Mouse (Mus musculus): ENCODE measurements around the gene Olfm1. TPM values are rescaled to one million over a fixed set of nuclear protein-coding genes. Genes with fewer than 3 reads are reported as not detected.

Gene Olfm1
- total and polyA plus RNA-seq, 3 experiments, result 22.2 to 51.0 TPM; not detected in 1

- no peaks in the 10 kb centered on the region for H3K79me2 ChIP-seq (ENCODE audit: control insufficient read depth, insufficient read depth, low read length, poor library complexity)
- no peaks in the 10 kb centered on the region for H3K4me1 ChIP-seq (ENCODE audit: control insufficient read depth in 1 of 2, insufficient read depth in 2 of 2, low read length in 2 of 2)
- H3K9me3 ChIP-seq (replicated peaks; ENCODE audit: insufficient read depth, low read length), result no peaks in the 10 kb centered on the region
- TF ChIP-seq MEF2A (IDR thresholded peaks at IDR 0.05; ENCODE audit: extremely low read depth, insufficient replicate concordance, low read depth, low read length, poor library complexity, severe bottlenecking), result no peak
- TF ChIP-seq POLR2AphosphoS2 (IDR thresholded peaks at IDR 0.05; ENCODE audit: low read length), result no peak
- TF ChIP-seq GABPA (IDR thresholded peaks at IDR 0.05; ENCODE audit: low read depth, low read length), result no peak
- no peak for TF ChIP-seq BHLHE40 (IDR thresholded peaks at IDR 0.05; ENCODE audit: borderline replicate concordance, low read depth, low read length)
- no peak for TF ChIP-seq USF1 (IDR thresholded peaks at IDR 0.05; ENCODE audit: low read depth, low read length)
- TF ChIP-seq SMC3 (IDR thresholded peaks at IDR 0.05; ENCODE audit: low read depth, low read length), result no peak
- TF ChIP-seq E2F4 (IDR thresholded peaks at IDR 0.05; ENCODE audit: borderline replicate concordance, low read depth, low read length), result no peak
- TF ChIP-seq POLR2A (IDR thresholded peaks at IDR 0.05; ENCODE audit: control insufficient read depth in 1 of 2, insufficient read depth in 1 of 2, low read depth in 1 of 2, low read length in 2 of 2, poor library complexity in 1 of 2), result no peak
- TF ChIP-seq RCOR1 (IDR thresholded peaks at IDR 0.05; ENCODE audit: low read depth, low read length), result no peak
- TF ChIP-seq CHD1 (IDR thresholded peaks at IDR 0.05; ENCODE audit: low read depth, low read length), result no peak
- no peak for TF ChIP-seq MAFK (IDR thresholded peaks at IDR 0.05; ENCODE audit: borderline replicate concordance, low read depth, low read length)
- no peak for TF ChIP-seq MAX (IDR thresholded peaks at IDR 0.05; ENCODE audit: low read length)
- TF ChIP-seq MAZ (IDR thresholded peaks at IDR 0.05; ENCODE audit: low read depth, low read length), result no peak
- no peak for TF ChIP-seq USF2 (IDR thresholded peaks at IDR 0.05; ENCODE audit: borderline replicate concordance in 1 of 2, insufficient read depth in 1 of 2, low read depth in 1 of 2, low read length in 2 of 2)
- H3K36me3 ChIP-seq (ENCODE audit: control insufficient read depth in 1 of 2, insufficient read depth in 2 of 2, low read length in 2 of 2), result no peaks in the 10 kb centered on the region
- no peak overlapping the region for H3K9ac ChIP-seq (ENCODE audit: control insufficient read depth, low read depth, low read length, poor library complexity, severe bottlenecking)
- no peak for DNase-seq (ENCODE audit: low read depth, low spot score)
- H3K27me3 ChIP-seq (ENCODE audit: control insufficient read depth in 1 of 2, insufficient read depth in 2 of 2, low read length in 2 of 2), result no peaks in the 10 kb centered on the region
- H3K27ac ChIP-seq (ENCODE audit: control insufficient read depth, low read depth, low read length), result no peak overlapping the region
- H3K4me3 ChIP-seq (ENCODE audit: control insufficient read depth in 1 of 2, insufficient read depth in 1 of 2, low read depth in 2 of 2, low read length in 2 of 2), result no peak overlapping the region
Observed at GRCm38 (mm10) chr2:28241520-28242221, 48.9 kb downstream of the Olfm1 start.

- no peak for TF ChIP-seq ZNF384 (IDR thresholded peaks at IDR 0.05; ENCODE audit: low read depth, low read length)
- TF ChIP-seq CHD2 (IDR thresholded peaks at IDR 0.05; ENCODE audit: low read length), result no peak
- TF ChIP-seq ZC3H11A (IDR thresholded peaks at IDR 0.05; ENCODE audit: low read depth, low read length), result no peak
- TF ChIP-seq HCFC1 (IDR thresholded peaks at IDR 0.05; ENCODE audit: low read depth, low read length), result no peak
- TF ChIP-seq MYB (IDR thresholded peaks at IDR 0.05; ENCODE audit: low read depth, low read length), result no peak
- no peak for TF ChIP-seq TAL1 (IDR thresholded peaks at IDR 0.05; ENCODE audit: low read length)
- no peak for TF ChIP-seq RCOR1 (IDR thresholded peaks at IDR 0.05; ENCODE audit: low read depth, low read length)
- H3K79me2 ChIP-seq (ENCODE audit: control insufficient read depth, insufficient read depth, low read length, poor library complexity), result no peaks in the 10 kb centered on the region
- H3K27me3 ChIP-seq (ENCODE audit: control insufficient read depth in 1 of 2, insufficient read depth in 2 of 2, low read length in 2 of 2), result no peaks in the 10 kb centered on the region
- no peaks in the 10 kb centered on the region for H3K4me1 ChIP-seq (ENCODE audit: control insufficient read depth in 1 of 2, insufficient read depth in 2 of 2, low read length in 2 of 2)
- H3K9ac ChIP-seq (ENCODE audit: control insufficient read depth, low read depth, low read length, poor library complexity, severe bottlenecking), result no peak overlapping the region
- H3K4me3 ChIP-seq (ENCODE audit: control insufficient read depth in 1 of 2, insufficient read depth in 1 of 2, low read depth in 2 of 2, low read length in 2 of 2), result no peak overlapping the region
- no peaks in the 10 kb centered on the region for H3K9me3 ChIP-seq (replicated peaks; ENCODE audit: insufficient read depth, low read length)
- H3K36me3 ChIP-seq (ENCODE audit: control insufficient read depth in 1 of 2, insufficient read depth in 2 of 2, low read length in 2 of 2), result no peaks in the 10 kb centered on the region
- no peak overlapping the region for H3K27ac ChIP-seq (ENCODE audit: control insufficient read depth, low read depth, low read length)
- DNase-seq (ENCODE audit: low read depth, low spot score), result no peak
Observed at GRCm38 (mm10) chr2:28242222-28242543, 49.4 kb downstream of the Olfm1 start.
